Mouse (Mus musculus): ENCODE measurements around the gene Notch2.

- TF ChIP-seq CTCF (IDR thresholded peaks at IDR 0.05; ENCODE audit: control insufficient read depth, insufficient read depth, low read length) = no peak
- TF ChIP-seq POLR2A (IDR thresholded peaks at IDR 0.05; ENCODE audit: borderline replicate concordance, control insufficient read depth, low read depth, low read length) = no peak
Observed at GRCm38 (mm10) chr3:97969019-97969418, 44.3 kb upstream of the Notch2 start.

Data from bone marrow, adult 2 months (tissue).